Mouse (Mus musculus) myocyte (in vitro differentiated cells): ENCODE data around the gene Ostn. TPM values are rescaled to one million over a fixed set of nuclear protein-coding genes. Genes with fewer than 3 reads are reported as not detected.

Experiments
- H3K27me3 ChIP-seq: one replicate; pipeline ENCODE4 v1.6.1; 2011; ENCODE audit not compliant: control insufficient read depth, insufficient read depth, insufficient read length
- H3K36me3 ChIP-seq: one replicate; pipeline ENCODE4 v1.6.1; 2011; ENCODE audit not compliant: control insufficient read depth, insufficient read depth
- H3K4me2 ChIP-seq: one replicate; pipeline ENCODE4 v1.6.1; 2011; ENCODE audit warnings: low read depth, control low read depth
- H3K4me3 ChIP-seq: one replicate; pipeline ENCODE4 v1.5.1; 2011; ENCODE audit warnings: mild to moderate bottlenecking, control low read depth, moderate library complexity
- H3K79me2 ChIP-seq: one replicate; pipeline ENCODE4 v1.6.1; 2011; ENCODE audit not compliant: control insufficient read depth, insufficient read depth
- H3ac ChIP-seq: one replicate; pipeline ENCODE4 v1.6.1; 2011; ENCODE audit not compliant: control insufficient read depth, insufficient read length
- CEBPB ChIP-seq: IDR thresholded peaks from 2 replicates; pipeline ENCODE4 v1.6.1; 2011; ENCODE audit warnings: mild to moderate bottlenecking, moderate library complexity; ENCODE audit not compliant: poor library complexity, insufficient read depth, severe bottlenecking
- E2F4 ChIP-seq: IDR thresholded peaks from one replicate; pipeline ENCODE4 v1.6.1; 2011; ENCODE audit warnings: mild to moderate bottlenecking, control low read depth, moderate library complexity; ENCODE audit not compliant: insufficient read depth
- MAX ChIP-seq: IDR thresholded peaks from one replicate; pipeline ENCODE4 v1.6.1; 2011; ENCODE audit warnings: low read depth, mild to moderate bottlenecking, control low read depth
- MYOD1 ChIP-seq, 3 experiments: IDR thresholded peaks; one replicate each; pipeline ENCODE4 v1.6.1; 2011; ENCODE audit warnings: control low read depth in 2 of 3, low read depth in 2 of 3, mild to moderate bottlenecking in 2 of 3, moderate library complexity in 1 of 3; ENCODE audit not compliant: insufficient read length in 2 of 3, control insufficient read depth in 1 of 3
- MYOG ChIP-seq, 3 experiments: IDR thresholded peaks; one replicate each; pipeline ENCODE4 v1.6.1; 2011; ENCODE audit warnings: control low read depth in 2 of 3, low read depth in 2 of 3, mild to moderate bottlenecking in 2 of 3; ENCODE audit not compliant: insufficient read length in 2 of 3, control insufficient read depth in 1 of 3, insufficient read depth in 1 of 3
- POLR2A ChIP-seq: IDR thresholded peaks from one replicate; pipeline ENCODE4 v1.6.1; 2011; ENCODE audit warnings: low read depth, mild to moderate bottlenecking, control low read depth, moderate library complexity; ENCODE audit not compliant: insufficient read length
- POLR2AphosphoS2 ChIP-seq: IDR thresholded peaks from one replicate; pipeline ENCODE4 v1.6.1; 2011; ENCODE audit warnings: low read depth, control low read depth; ENCODE audit not compliant: insufficient read length
- REST ChIP-seq: IDR thresholded peaks from one replicate; pipeline ENCODE4 v1.6.1; 2011; ENCODE audit warnings: mild to moderate bottlenecking, control low read depth, moderate library complexity; ENCODE audit not compliant: insufficient read depth, insufficient read length
- SRF ChIP-seq: IDR thresholded peaks from one replicate; pipeline ENCODE4 v1.6.1; 2011; ENCODE audit warnings: low read depth; ENCODE audit not compliant: control insufficient read depth, insufficient read length
- TCF12 ChIP-seq: IDR thresholded peaks from one replicate; pipeline ENCODE4 v1.6.1; 2011; ENCODE audit warnings: mild to moderate bottlenecking, control low read depth; ENCODE audit not compliant: poor library complexity, insufficient read depth, severe bottlenecking
- TCF3 ChIP-seq: IDR thresholded peaks from one replicate; pipeline ENCODE4 v1.6.1; 2011; ENCODE audit warnings: low read depth, control low read depth; ENCODE audit not compliant: insufficient read length
- USF1 ChIP-seq: IDR thresholded peaks from one replicate; pipeline ENCODE4 v1.6.1; 2011; ENCODE audit warnings: low read depth, mild to moderate bottlenecking, control low read depth, moderate library complexity
- polyA plus RNA-seq: library from polyadenylated mRNA; unstranded; fragments of >200 nt; fragmentation: generic; extraction: Trizol; gene quantifications from one replicate; pipeline ENCODE4 v1.2.1, GENCODE M21; 2012; ENCODE audit warnings: missing spikeins

The Ostn gene
- polyA plus RNA-seq, 1 experiment = 1.4 TPM

DNA sequence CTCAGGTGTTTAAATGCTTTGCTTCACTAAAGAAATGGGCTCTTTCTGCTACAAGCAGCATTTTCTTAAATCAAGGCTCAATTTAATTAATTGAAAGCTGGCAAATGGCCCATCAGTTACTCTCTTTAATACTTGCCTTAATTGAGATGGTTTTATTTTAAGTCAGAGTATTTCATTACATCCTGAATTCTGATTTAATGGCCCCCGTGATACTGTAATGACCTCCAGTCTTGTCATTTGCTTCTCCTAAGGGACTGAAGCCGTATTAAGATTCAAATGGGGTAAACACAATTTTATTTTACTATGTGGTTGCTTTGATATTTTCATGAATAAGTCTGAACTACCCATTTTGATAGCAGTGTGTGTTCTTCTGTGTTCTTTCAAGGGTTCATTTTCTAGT lies 63.4 kb downstream of the Ostn start:
- Histone ChIP-seq H3K4me3 (no peak overlapping the region), H3K4me2 (no peak overlapping the region), H3K36me3 (no peaks in the 10 kb centered on the region), H3K79me2 (no peaks in the 10 kb centered on the region), H3K27me3 (no peaks in the 10 kb centered on the region), H3ac (no peak overlapping the region)
- TF ChIP-seq TCF12 (no peak), USF1 (no peak), POLR2A (no peak)

DNA sequence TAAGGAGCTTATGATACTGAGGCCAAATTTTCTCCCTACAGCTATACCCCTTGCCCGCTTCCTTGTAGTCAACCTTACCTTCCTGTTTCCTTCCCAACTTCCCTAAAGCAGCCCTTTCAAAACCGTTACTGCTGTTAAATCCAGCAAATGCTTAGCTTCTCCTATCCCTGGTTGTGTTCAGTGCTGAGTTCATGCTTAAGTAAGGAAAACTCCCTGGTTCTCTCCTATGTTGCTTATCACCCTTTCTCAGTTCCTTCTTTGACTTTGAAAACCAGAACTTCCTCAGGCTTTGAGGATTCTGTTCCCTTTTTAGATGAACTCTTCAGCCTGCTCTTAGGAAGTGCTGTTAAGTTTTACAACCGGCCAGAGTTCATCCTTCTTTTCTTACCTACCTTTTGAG lies 66.8 kb downstream of the Ostn start:
- H3K27me3 ChIP-seq = no peaks in the 10 kb centered on the region
- no peak overlapping the region for H3K4me2 ChIP-seq
- no peak overlapping the region for H3K4me3 ChIP-seq
- TF ChIP-seq MYOG (IDR thresholded peaks at IDR 0.05; ENCODE audit: control insufficient read depth in 1 of 3, insufficient read depth in 1 of 3, insufficient read length in 2 of 3, low read depth in 2 of 3) = no peak
- TF ChIP-seq E2F4 = no peak
- TF ChIP-seq REST = no peak
- no peak for TF ChIP-seq TCF12
- no peak for TF ChIP-seq TCF3
- TF ChIP-seq USF1 = no peak
- no peak for TF ChIP-seq MYOD1 (IDR thresholded peaks at IDR 0.05; ENCODE audit: control insufficient read depth in 1 of 3, insufficient read length in 2 of 3, low read depth in 2 of 3)
- no peak for TF ChIP-seq MAX
- TF ChIP-seq POLR2AphosphoS2 = no peak
- TF ChIP-seq SRF = no peak
- no peak for TF ChIP-seq CEBPB
- TF ChIP-seq POLR2A = no peak
- no peaks in the 10 kb centered on the region for H3K36me3 ChIP-seq
- H3K79me2 ChIP-seq = no peaks in the 10 kb centered on the region
- H3ac ChIP-seq = no peak overlapping the region

DNA sequence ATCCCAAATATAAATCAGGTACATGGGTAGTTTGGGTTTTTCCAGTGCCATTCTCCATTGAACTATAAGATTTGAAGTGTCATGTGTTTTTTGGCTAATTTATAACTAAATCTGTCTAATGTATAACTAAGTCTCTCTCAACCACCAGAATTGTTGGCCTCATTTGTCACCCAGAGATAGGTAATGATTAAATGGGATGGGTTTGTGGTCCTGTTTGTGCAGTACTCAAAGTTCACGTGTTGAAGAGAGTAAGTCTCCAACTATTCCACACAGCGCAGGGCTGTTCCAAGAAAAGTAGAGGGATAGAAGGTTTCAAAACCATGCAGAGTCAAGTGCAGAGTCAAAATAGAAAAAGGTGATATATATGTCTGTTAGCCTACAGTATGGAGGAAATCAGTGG lies 68.0 kb downstream of the Ostn start:
- Histone ChIP-seq H3K27me3 (no peaks in the 10 kb centered on the region), H3K4me2 (no peak overlapping the region), H3ac (no peak overlapping the region), H3K79me2 (no peaks in the 10 kb centered on the region), H3K4me3 (no peak overlapping the region), H3K36me3 (no peaks in the 10 kb centered on the region)
- TF ChIP-seq E2F4 (no peak), MAX (no peak), TCF12 (no peak), MYOD1 (IDR thresholded peaks at IDR 0.05; ENCODE audit: control insufficient read depth in 1 of 3, insufficient read length in 2 of 3, low read depth in 2 of 3) (no peak), TCF3 (no peak), CEBPB (no peak), REST (no peak)

DNA sequence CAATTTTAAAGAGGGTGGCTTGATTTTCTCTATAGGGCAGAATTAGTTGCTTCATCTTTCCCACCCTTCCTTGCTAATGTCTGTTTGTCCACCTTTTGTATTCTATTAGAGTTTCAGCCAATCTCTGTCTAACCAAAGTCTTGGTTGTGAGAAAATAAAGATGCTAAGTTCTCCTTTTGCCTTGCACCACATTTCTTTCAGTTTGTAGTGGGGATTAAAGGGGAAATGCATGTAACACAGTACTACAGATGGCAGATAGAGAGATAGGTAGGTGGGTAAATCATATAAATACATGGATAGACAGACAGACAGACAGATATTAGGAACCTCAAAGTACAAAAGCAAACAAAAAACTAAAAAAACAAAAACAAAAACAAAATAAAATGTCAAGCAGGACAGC lies 69.3 kb downstream of the Ostn start:
- no peaks in the 10 kb centered on the region for H3K79me2 ChIP-seq
- no peak for TF ChIP-seq CEBPB
- H3K4me2 ChIP-seq = no peak overlapping the region
- H3K36me3 ChIP-seq = no peaks in the 10 kb centered on the region
- no peaks in the 10 kb centered on the region for H3K27me3 ChIP-seq
- H3ac ChIP-seq = no peak overlapping the region
- no peak overlapping the region for H3K4me3 ChIP-seq

DNA sequence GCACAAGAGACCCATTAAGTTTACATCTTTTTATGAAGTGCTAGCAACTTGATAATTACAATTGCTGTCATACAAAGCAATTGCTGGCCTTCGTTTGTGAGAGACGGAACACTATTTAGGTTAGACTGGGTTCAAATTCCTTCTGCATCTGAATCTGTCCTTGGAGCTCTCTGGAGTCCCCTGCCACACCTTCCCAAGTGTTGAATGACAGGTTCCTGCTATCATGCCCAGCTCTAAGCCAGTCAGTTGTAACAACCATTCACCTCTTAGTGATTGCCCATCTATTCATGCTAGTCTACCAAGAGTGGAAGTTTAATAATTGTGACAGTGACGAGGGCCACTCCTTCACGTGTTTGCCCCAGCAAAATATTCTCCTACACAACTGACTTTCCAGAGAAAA lies 74.9 kb downstream of the Ostn start:
- no peak overlapping the region for H3K4me3 ChIP-seq
- TF ChIP-seq MAX (no peak), MYOD1 (IDR thresholded peaks at IDR 0.05; ENCODE audit: control insufficient read depth in 1 of 3, insufficient read length in 2 of 3, low read depth in 2 of 3) (no peak), POLR2A (no peak), SRF (no peak), E2F4 (no peak), TCF12 (no peak), MYOG (IDR thresholded peaks at IDR 0.05; ENCODE audit: control insufficient read depth in 1 of 3, insufficient read depth in 1 of 3, insufficient read length in 2 of 3, low read depth in 2 of 3) (no peak), CEBPB (no peak), REST (no peak), TCF3 (no peak), USF1 (no peak), POLR2AphosphoS2 (no peak)
- H3K36me3 ChIP-seq = no peaks in the 10 kb centered on the region
- no peaks in the 10 kb centered on the region for H3K79me2 ChIP-seq
- H3ac ChIP-seq = no peak overlapping the region
- H3K4me2 ChIP-seq = no peak overlapping the region
- no peaks in the 10 kb centered on the region for H3K27me3 ChIP-seq

DNA sequence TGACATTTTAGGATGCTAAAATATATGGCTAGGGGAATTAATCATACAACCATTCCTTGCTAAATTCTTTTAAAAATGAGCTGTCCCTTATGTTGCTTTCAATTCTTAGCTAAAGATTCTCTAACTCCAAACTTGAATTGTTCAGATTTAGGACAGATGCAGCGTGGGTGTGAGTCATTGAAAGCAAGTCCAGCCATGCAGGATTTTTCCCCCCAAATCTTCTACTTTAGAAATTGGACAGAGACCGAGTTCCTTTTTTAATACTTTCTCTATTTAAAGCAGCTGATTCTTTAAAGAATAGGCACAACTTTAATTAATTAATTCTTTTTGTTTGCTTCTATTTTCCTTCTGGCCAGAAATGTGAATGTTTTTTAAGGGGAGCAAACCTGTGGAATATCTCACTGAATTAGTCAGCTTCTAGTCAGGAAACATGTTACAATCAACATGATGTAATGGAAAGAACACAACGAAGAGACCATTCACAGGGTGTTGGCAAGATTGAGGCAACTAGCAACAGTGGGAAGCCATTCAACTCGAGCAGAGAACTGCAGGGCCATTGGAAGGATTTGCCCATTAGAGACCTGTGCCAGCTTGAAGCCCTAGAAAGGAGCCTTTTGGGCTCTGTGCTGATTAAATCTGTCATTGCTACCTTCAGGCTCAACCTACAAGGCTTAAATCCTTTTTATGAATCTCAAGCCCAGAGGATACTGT lies 77.8 kb downstream of the Ostn start:
- Histone ChIP-seq H3ac (no peak overlapping the region), H3K36me3 (no peaks in the 10 kb centered on the region), H3K27me3 (no peaks in the 10 kb centered on the region), H3K4me3 (no peak overlapping the region), H3K79me2 (peaks cover 9% of the 10 kb centered on the region), H3K4me2 (peak overlapping the region; percentile 7)
- TF ChIP-seq TCF12 = no peak
- TF ChIP-seq SRF = no peak
- TF ChIP-seq POLR2AphosphoS2 = no peak
- TF ChIP-seq REST = no peak
